Mouse (Mus musculus): ENCODE measurements around the gene Ddo.

DNA sequence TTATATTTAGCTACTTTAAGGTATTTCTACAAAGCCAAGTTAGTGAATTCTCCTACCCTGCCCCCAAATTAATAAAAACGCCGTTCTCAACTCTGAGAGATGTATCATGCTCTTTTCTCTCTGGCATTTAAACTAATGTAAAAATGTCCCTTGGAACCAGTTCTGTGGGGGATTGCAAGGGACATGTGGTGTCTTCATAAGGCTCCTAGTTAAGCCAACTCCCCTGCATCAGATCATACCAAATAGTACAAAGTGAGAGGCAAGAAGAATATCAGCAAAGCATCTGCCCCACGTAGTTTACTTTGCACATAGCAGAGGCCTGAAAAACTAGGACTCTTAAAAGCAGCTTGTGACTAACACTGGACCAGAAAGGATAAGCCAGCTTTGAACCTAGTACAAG, 86.9 kb downstream of the Ddo start:
- TF ChIP-seq GATA1 (IDR thresholded peaks at IDR 0.05; ENCODE audit: borderline replicate concordance, low read length) (no peak), FLI1 (IDR thresholded peaks at IDR 0.05; ENCODE audit: low read length) (no peak)

Measured in megakaryocyte, embryonic 14.5 days (primary cell).